ENCODE assay signal across 8 mouse cellular contexts in the genomic region with DNA sequence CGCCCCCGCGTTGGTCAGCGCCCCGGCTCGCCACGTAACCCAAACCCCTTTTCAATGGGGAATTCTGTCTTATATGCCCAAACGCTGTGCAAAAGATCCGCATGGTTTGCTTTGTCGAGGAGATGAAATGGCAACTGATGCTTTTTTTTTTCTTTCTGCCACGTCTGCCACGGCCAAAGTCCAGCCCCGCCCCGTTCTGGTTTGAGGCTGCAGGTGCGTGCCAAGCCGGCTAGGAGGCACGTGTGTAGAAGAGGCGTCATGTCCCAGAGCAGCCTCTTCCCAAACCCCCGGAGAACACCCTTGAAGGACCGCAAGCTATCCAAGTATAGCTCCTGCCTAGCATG. TPM values are rescaled to one million over a fixed set of nuclear protein-coding genes. Genes with fewer than 3 reads are reported as not detected.
DNase-seq lines count a peak whose midpoint lies in the region; TF ChIP-seq lines count a peak whose summit lies in the region.

No protein-coding gene starts in this region.

- H3K4me1 ChIP-seq in ES-Bruce4 (ENCODE audit: control insufficient read depth, insufficient read depth, low read length): no peaks in the 10 kb centered on the region
- no peaks in the 10 kb centered on the region for H3K4me1 ChIP-seq in embryonic fibroblast, embryonic 13.5 days (ENCODE audit: control insufficient read depth, insufficient read depth, low read length)
- H3K4me1 ChIP-seq in small intestine, adult 2 months (ENCODE audit: control insufficient read depth, insufficient read depth, insufficient read length, low read length): peaks cover 9% of the 10 kb centered on the region; the same call in 1 of the 2 replicates

- DNase-seq in adrenal gland, adult 8-10 months: peak; percentile 46
- DNase-seq in heart, postnatal 14 days: peak; percentile 20 to 37
- peak; percentile 34 for DNase-seq in layer of hippocampus, adult 9-11 months
- DNase-seq in lung, postnatal 4 days: peak; percentile 49 to 56
- DNase-seq in ovary, postnatal 14 days (ENCODE audit: low spot score): no peak

- no peak for TF ChIP-seq EP300 in ES-Bruce4 (IDR thresholded peaks at IDR 0.05; ENCODE audit: insufficient read depth, low read depth, low read length)

- WGBS in small intestine, adult 2 months: 2% methylated on average over 20 of the region's 20 CpGs

- no peak overlapping the region for H3K27ac ChIP-seq in ES-Bruce4 (ENCODE audit: insufficient read depth, low read length)
- H3K27ac ChIP-seq in embryonic fibroblast, embryonic 13.5 days (ENCODE audit: insufficient read depth, low read length): no peak overlapping the region
- peak overlapping the region; percentile 88 for H3K27ac ChIP-seq in small intestine, adult 2 months (ENCODE audit: insufficient read depth, low read depth, low read length)

- TF ChIP-seq CTCF in ES-Bruce4 (IDR thresholded peaks at IDR 0.05; ENCODE audit: low read depth, low read length): no peak
- no peak for TF ChIP-seq CTCF in embryonic fibroblast, embryonic 13.5 days (IDR thresholded peaks at IDR 0.05; ENCODE audit: borderline replicate concordance, insufficient read depth, low read length)
- TF ChIP-seq CTCF in small intestine, adult 2 months (IDR thresholded peaks at IDR 0.05; ENCODE audit: extremely low read depth, insufficient read length, insufficient replicate concordance, low read depth, low read length): no peak

- no peaks in the 10 kb centered on the region; the same call in 1 of the 2 replicates for H3K9me3 ChIP-seq in ES-Bruce4 (replicated peaks; ENCODE audit: control insufficient read depth, insufficient read depth, low read length, poor library complexity, severe bottlenecking)

- intact Hi-C loops in heart, postnatal 14 days (cut with DNase I): no loop called here

- peak overlapping the region; percentile 66 for H3K4me3 ChIP-seq in ES-Bruce4 (ENCODE audit: low read depth, low read length)
- peak overlapping the region; percentile 49 for H3K4me3 ChIP-seq in embryonic fibroblast, embryonic 13.5 days (ENCODE audit: insufficient read depth, low read length)
- H3K4me3 ChIP-seq in small intestine, adult 2 months (ENCODE audit: low read depth, low read length): peak overlapping the region; percentile 76

- no peaks in the 10 kb centered on the region for H3K36me3 ChIP-seq in ES-Bruce4 (ENCODE audit: control insufficient read depth, insufficient read depth, low read length, poor library complexity, severe bottlenecking)
- H3K36me3 ChIP-seq in small intestine, adult 2 months (ENCODE audit: control insufficient read depth, insufficient read depth, low read length): no peaks in the 10 kb centered on the region

- peaks cover 24% of the 10 kb centered on the region for H3K27me3 ChIP-seq in ES-Bruce4 (ENCODE audit: control insufficient read depth, insufficient read depth, low read length, poor library complexity, severe bottlenecking)
- H3K27me3 ChIP-seq in small intestine, adult 2 months (ENCODE audit: control insufficient read depth, insufficient read depth, low read length): 0 out of 2 replicates have a peak, but pooled peaks cover 3% of the 10 kb centered on the region

- no peak for TF ChIP-seq POLR2A in ES-Bruce4 (IDR thresholded peaks at IDR 0.05; ENCODE audit: insufficient read depth, low read length)
- no peak for TF ChIP-seq POLR2A in embryonic fibroblast, embryonic 13.5 days (IDR thresholded peaks at IDR 0.05; ENCODE audit: low read depth, low read length)
- no peak for TF ChIP-seq POLR2A in small intestine, adult 2 months (IDR thresholded peaks at IDR 0.05; ENCODE audit: low read depth, low read length)

- H3K9ac ChIP-seq in ES-Bruce4 (ENCODE audit: low read depth, poor library complexity, severe bottlenecking): peak overlapping the region; percentile 77

RNA-seq across cellular contexts. Expression of a gene that starts 19.7 kb away (rescaled TPM):
- polyA plus RNA-seq in ES-Bruce4 (2011; ENCODE audit: insufficient read depth, insufficient read length, low read depth, missing spikeins): 0.26 and 0.58 TPM in 2 replicates
- total RNA-seq in adrenal gland, adult 8-10 months (2022): 10 to 100 TPM; 43.3 to 76.1 (median 62.1) TPM
- 0.27 and 1.1 TPM in 2 replicates for polyA plus RNA-seq in embryonic fibroblast, embryonic 13.5 days (2011; ENCODE audit: insufficient read length, low read depth, missing spikeins)
- total RNA-seq in heart, postnatal 14 days (2021): 1 to 10 TPM in 1 of 2 experiments, under 1 TPM in 1; 1.00 to 1.4 TPM
- polyA plus RNA-seq in small intestine, adult 2 months (2012; rRNA removed): 0.75 and 0.77 TPM in 2 replicates

RNA-seq across cellular contexts. Expression of a gene that starts 28.4 kb away (rescaled TPM):
- 18.2 and 29.6 TPM in 2 replicates for polyA plus RNA-seq in ES-Bruce4 (2011; ENCODE audit: insufficient read depth, insufficient read length, low read depth, missing spikeins)
- 10 to 100 TPM; 29.3 to 43.6 (median 33.2) TPM for total RNA-seq in adrenal gland, adult 8-10 months (2022)
- 34.8 and 49.0 TPM in 2 replicates for polyA plus RNA-seq in embryonic fibroblast, embryonic 13.5 days (2011; ENCODE audit: insufficient read length, low read depth, missing spikeins)
- total RNA-seq in heart, postnatal 14 days (2021): 10 to 100 TPM; 14.4 to 15.1 TPM
- polyA plus RNA-seq in small intestine, adult 2 months (2012; rRNA removed): 5.1 and 6.4 TPM in 2 replicates
